Mouse (Mus musculus): ENCODE measurements around the gene Ceacam16.

DNA sequence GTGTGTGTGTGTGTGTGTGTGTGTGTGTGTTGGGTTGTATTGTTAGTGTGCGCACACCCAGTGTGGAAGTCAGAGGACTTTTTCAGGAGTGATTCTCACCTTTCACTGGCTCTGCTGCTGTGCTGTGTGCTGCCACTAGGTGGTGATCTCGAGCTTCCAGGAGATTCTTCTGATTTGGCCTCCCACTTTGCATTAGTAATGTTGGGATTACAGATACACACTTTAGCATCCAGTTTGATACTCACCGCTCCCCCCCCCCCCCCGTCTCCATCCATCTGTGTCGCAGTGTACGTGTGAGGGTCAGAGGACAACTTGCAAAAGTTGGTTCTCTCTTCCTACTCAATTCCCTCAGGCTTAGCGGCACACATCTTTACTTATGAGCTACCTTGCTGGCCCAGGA lies 58.1 kb downstream of the Ceacam16 start:
- peak; percentile 85; the same call in 1 of the 2 replicates for TF ChIP-seq CTCF (IDR thresholded peaks at IDR 0.05; ENCODE audit: extremely low read depth, insufficient read length, insufficient replicate concordance, low read depth, low read length)
- TF ChIP-seq POLR2A (IDR thresholded peaks at IDR 0.05; ENCODE audit: low read depth, low read length) = no peak
